Mouse (Mus musculus): ENCODE data around the gene Pxn. TPM values are rescaled to one million over a fixed set of nuclear protein-coding genes. Genes with fewer than 3 reads are reported as not detected.
"Not testable (repeated sequence)": the region's sequence is repeated elsewhere in the genome, so short reads cannot be mapped to it uniquely, and the experiment has no call there.

Gene Pxn
- polyA plus RNA-seq, 1 experiment = 120 TPM

GRCm38 (mm10) chr5:115572679-115573535 lies 66.4 kb downstream of the Pxn start:
- no peak overlapping the region for H3ac ChIP-seq (ENCODE audit: control insufficient read depth, insufficient read length)
- peaks cover 33% of the 10 kb centered on the region for H3K79me2 ChIP-seq (ENCODE audit: control insufficient read depth, insufficient read depth)
- H3K4me2 ChIP-seq (ENCODE audit: low read depth) = no peak overlapping the region
- no peaks in the 10 kb centered on the region for H3K27me3 ChIP-seq (ENCODE audit: control insufficient read depth, insufficient read depth, insufficient read length)
- no peak overlapping the region for H3K4me3 ChIP-seq
- peaks cover 29% of the 10 kb centered on the region for H3K36me3 ChIP-seq (ENCODE audit: control insufficient read depth, insufficient read depth)
- TF ChIP-seq MAX (IDR thresholded peaks at IDR 0.05; ENCODE audit: low read depth) (no peak), MYOD1 (IDR thresholded peaks at IDR 0.05; ENCODE audit: control insufficient read depth in 1 of 3, insufficient read length in 2 of 3, low read depth in 2 of 3) (no peak), SRF (IDR thresholded peaks at IDR 0.05; ENCODE audit: control insufficient read depth, insufficient read length, low read depth) (no peak), USF1 (IDR thresholded peaks at IDR 0.05; ENCODE audit: low read depth) (no peak), POLR2AphosphoS2 (IDR thresholded peaks at IDR 0.05; ENCODE audit: insufficient read length, low read depth) (no peak), MYOG (IDR thresholded peaks at IDR 0.05; ENCODE audit: control insufficient read depth in 1 of 3, insufficient read depth in 1 of 3, insufficient read length in 2 of 3, low read depth in 2 of 3) (no peak), TCF3 (IDR thresholded peaks at IDR 0.05; ENCODE audit: insufficient read length, low read depth) (no peak), CEBPB (IDR thresholded peaks at IDR 0.05; ENCODE audit: insufficient read depth, poor library complexity, severe bottlenecking) (no peak), REST (IDR thresholded peaks at IDR 0.05; ENCODE audit: insufficient read depth, insufficient read length) (no peak), POLR2A (IDR thresholded peaks at IDR 0.05; ENCODE audit: insufficient read length, low read depth) (no peak)

DNA sequence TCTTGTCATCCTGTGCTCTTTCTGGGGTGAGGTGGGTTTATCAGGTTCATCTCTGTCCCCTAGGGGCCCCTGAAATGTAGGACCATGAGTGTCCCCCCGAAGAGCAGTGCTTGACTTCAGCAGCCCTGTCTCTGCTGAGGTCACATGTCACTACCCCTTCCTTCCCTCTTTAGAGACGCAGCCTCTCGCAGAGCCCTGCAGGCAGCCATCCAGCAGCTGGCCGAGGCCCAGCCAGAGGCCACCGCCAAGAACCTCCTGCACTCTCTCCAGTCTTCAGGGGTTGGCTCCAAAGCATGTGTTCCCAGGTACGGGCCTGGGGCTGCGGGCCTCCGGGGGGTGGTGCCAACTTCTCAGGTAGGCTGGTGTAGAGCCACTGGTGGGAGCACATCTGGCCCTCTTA lies 68.5 kb downstream of the Pxn start:
- peaks cover 13% of the 10 kb centered on the region for H3K79me2 ChIP-seq (ENCODE audit: control insufficient read depth, insufficient read depth)
- H3K27me3 ChIP-seq (ENCODE audit: control insufficient read depth, insufficient read depth, insufficient read length) = no peaks in the 10 kb centered on the region
- no peak overlapping the region for H3K4me2 ChIP-seq (ENCODE audit: low read depth)
- TF ChIP-seq E2F4 (IDR thresholded peaks at IDR 0.05; ENCODE audit: insufficient read depth) (no peak), TCF12 (IDR thresholded peaks at IDR 0.05; ENCODE audit: insufficient read depth, poor library complexity, severe bottlenecking) (no peak), SRF (IDR thresholded peaks at IDR 0.05; ENCODE audit: control insufficient read depth, insufficient read length, low read depth) (no peak), MAX (IDR thresholded peaks at IDR 0.05; ENCODE audit: low read depth) (no peak), POLR2AphosphoS2 (IDR thresholded peaks at IDR 0.05; ENCODE audit: insufficient read length, low read depth) (no peak), POLR2A (IDR thresholded peaks at IDR 0.05; ENCODE audit: insufficient read length, low read depth) (no peak), REST (IDR thresholded peaks at IDR 0.05; ENCODE audit: insufficient read depth, insufficient read length) (no peak), MYOD1 (IDR thresholded peaks at IDR 0.05; ENCODE audit: control insufficient read depth in 1 of 3, insufficient read length in 2 of 3, low read depth in 2 of 3) (no peak), MYOG (IDR thresholded peaks at IDR 0.05; ENCODE audit: control insufficient read depth in 1 of 3, insufficient read depth in 1 of 3, insufficient read length in 2 of 3, low read depth in 2 of 3) (no peak), CEBPB (IDR thresholded peaks at IDR 0.05; ENCODE audit: insufficient read depth, poor library complexity, severe bottlenecking) (no peak), TCF3 (IDR thresholded peaks at IDR 0.05; ENCODE audit: insufficient read length, low read depth) (no peak), USF1 (IDR thresholded peaks at IDR 0.05; ENCODE audit: low read depth) (no peak)
- H3K36me3 ChIP-seq (ENCODE audit: control insufficient read depth, insufficient read depth) = peaks cover 29% of the 10 kb centered on the region
- H3ac ChIP-seq (ENCODE audit: control insufficient read depth, insufficient read length) = no peak overlapping the region
- no peak overlapping the region for H3K4me3 ChIP-seq

DNA sequence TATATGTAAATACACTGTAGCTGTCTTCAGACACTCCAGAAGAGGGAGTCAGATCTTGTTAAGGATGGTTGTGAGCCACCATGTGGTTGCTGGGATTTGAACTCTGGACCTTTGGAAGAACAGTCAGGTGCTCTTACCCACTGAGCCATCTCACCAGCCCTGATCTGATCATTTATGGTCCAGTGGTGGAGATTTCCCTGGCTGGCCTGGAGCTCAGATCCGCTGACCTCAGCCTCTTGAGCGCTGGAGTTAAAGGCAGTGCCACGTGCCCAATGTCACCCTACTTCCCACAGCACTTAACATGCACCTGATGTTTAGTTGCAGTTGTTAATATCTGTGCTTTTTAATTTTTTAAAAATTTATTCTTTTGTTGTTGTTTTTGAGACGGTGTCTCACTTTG lies 71.2 kb downstream of the Pxn start:
- H3K36me3 ChIP-seq (ENCODE audit: control insufficient read depth, insufficient read depth) = peaks cover 32% of the 10 kb centered on the region
- not testable (repeated sequence) for H3K4me2 ChIP-seq (ENCODE audit: low read depth); H3K27me3 ChIP-seq (ENCODE audit: control insufficient read depth, insufficient read depth, insufficient read length); H3ac ChIP-seq (ENCODE audit: control insufficient read depth, insufficient read length); H3K4me3 ChIP-seq; H3K79me2 ChIP-seq (ENCODE audit: control insufficient read depth, insufficient read depth)

- H3K4me3 ChIP-seq = no peak overlapping the region
- H3K79me2 ChIP-seq (ENCODE audit: control insufficient read depth, insufficient read depth) = peaks cover 7% of the 10 kb centered on the region
- H3K36me3 ChIP-seq (ENCODE audit: control insufficient read depth, insufficient read depth) = peaks cover 28% of the 10 kb centered on the region
- H3K27me3 ChIP-seq (ENCODE audit: control insufficient read depth, insufficient read depth, insufficient read length) = no peaks in the 10 kb centered on the region
- TF ChIP-seq CEBPB (IDR thresholded peaks at IDR 0.05; ENCODE audit: insufficient read depth, poor library complexity, severe bottlenecking) (no peak), POLR2A (IDR thresholded peaks at IDR 0.05; ENCODE audit: insufficient read length, low read depth) (no peak), SRF (IDR thresholded peaks at IDR 0.05; ENCODE audit: control insufficient read depth, insufficient read length, low read depth) (no peak), MYOD1 (IDR thresholded peaks at IDR 0.05; ENCODE audit: control insufficient read depth in 1 of 3, insufficient read length in 2 of 3, low read depth in 2 of 3) (no peak), TCF3 (IDR thresholded peaks at IDR 0.05; ENCODE audit: insufficient read length, low read depth) (no peak), USF1 (IDR thresholded peaks at IDR 0.05; ENCODE audit: low read depth) (no peak), MAX (IDR thresholded peaks at IDR 0.05; ENCODE audit: low read depth) (no peak), POLR2AphosphoS2 (IDR thresholded peaks at IDR 0.05; ENCODE audit: insufficient read length, low read depth) (no peak), MYOG (IDR thresholded peaks at IDR 0.05; ENCODE audit: control insufficient read depth in 1 of 3, insufficient read depth in 1 of 3, insufficient read length in 2 of 3, low read depth in 2 of 3) (no peak)
- H3ac ChIP-seq (ENCODE audit: control insufficient read depth, insufficient read length) = no peak overlapping the region
- no peak overlapping the region for H3K4me2 ChIP-seq (ENCODE audit: low read depth)
Observed at GRCm38 (mm10) chr5:115578922-115579321, 72.4 kb downstream of the Pxn start.

DNA sequence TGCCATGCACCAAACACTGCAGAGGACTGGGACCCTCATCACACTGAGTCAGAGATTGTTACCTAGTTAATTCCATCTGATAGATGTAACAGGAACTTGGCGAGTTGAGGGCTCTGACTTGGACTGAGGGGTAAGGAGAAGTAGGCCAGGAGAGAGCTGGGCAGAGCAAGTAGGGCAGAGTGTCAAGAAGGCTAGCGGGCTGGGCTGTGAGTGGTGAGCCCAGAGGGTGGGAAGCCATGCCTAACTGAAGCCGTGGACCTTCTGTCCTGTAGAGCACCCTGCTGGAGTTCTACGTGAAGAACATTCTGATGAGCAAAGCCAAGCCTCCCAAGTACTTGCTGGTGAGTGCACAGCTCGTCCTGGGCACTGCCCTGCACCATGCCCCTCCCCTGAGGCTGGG lies 72.9 kb downstream of the Pxn start:
- H3K4me2 ChIP-seq (ENCODE audit: low read depth) = no peak overlapping the region
- no peak overlapping the region for H3K4me3 ChIP-seq
- no peaks in the 10 kb centered on the region for H3K27me3 ChIP-seq (ENCODE audit: control insufficient read depth, insufficient read depth, insufficient read length)
- no peak overlapping the region for H3ac ChIP-seq (ENCODE audit: control insufficient read depth, insufficient read length)
- peaks cover 4% of the 10 kb centered on the region for H3K79me2 ChIP-seq (ENCODE audit: control insufficient read depth, insufficient read depth)
- H3K36me3 ChIP-seq (ENCODE audit: control insufficient read depth, insufficient read depth) = peaks cover 28% of the 10 kb centered on the region
- TF ChIP-seq MYOD1 (IDR thresholded peaks at IDR 0.05; ENCODE audit: control insufficient read depth in 1 of 3, insufficient read length in 2 of 3, low read depth in 2 of 3) = no peak
- TF ChIP-seq TCF3 (IDR thresholded peaks at IDR 0.05; ENCODE audit: insufficient read length, low read depth) = no peak
- TF ChIP-seq CEBPB (IDR thresholded peaks at IDR 0.05; ENCODE audit: insufficient read depth, poor library complexity, severe bottlenecking) = no peak
- no peak for TF ChIP-seq REST (IDR thresholded peaks at IDR 0.05; ENCODE audit: insufficient read depth, insufficient read length)
